Mouse (Mus musculus) heart, postnatal 0 days (tissue): ENCODE results near the gene Gm44.
"Not testable (repeated sequence)": the region's sequence is repeated elsewhere in the genome, so short reads cannot be mapped to it uniquely, and the experiment has no call there.

ENCODE experiments used
- CTCF ChIP-seq: IDR thresholded peaks from 2 replicates; pipeline ENCODE4 v1.5.1; 2016; ENCODE audit warnings: antibody characterized with exemption, control low read depth, low read depth
- EP300 ChIP-seq: IDR thresholded peaks from 2 replicates; pipeline ENCODE4 v1.6.1; 2016; ENCODE audit warnings: antibody characterized with exemption, low read depth

- not testable (repeated sequence) for TF ChIP-seq EP300, CTCF
Observed at GRCm38 (mm10) chrX:90938211-90938610, 46.3 kb downstream of the Gm44 start.
